ENCODE assay signal across 27 mouse cellular contexts in the genomic region with DNA sequence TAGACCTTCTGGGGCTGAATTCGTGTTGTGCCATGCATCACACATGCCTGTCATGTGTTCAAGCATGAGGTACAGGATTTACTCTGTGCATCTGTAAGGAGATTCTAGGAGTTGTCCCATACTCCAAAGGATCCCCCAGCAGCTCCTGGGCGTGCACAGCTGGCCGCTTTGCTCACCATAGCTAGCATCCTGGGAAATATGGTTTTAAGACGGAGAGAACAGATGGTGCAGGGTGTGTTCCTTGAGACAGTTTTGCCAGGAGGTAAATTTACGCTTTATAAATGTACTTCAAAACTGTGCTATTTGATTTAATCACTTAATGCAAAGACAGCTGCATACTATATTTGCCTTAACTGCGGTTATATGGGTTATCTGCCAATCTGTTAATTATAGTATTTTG.
DNase-seq lines count a peak whose midpoint lies in the region; ATAC-seq lines count a peak whose summit lies in the region.
"Had no signal": no experiment of that assay in that cellular context is flagged by ENCODE, and none has a peak within 500 bp of the region (broad histone marks: within the 10 kb centered on the region; RNA-seq: fewer than 3 reads in every experiment).

No protein-coding gene starts in this region.

- peak; percentile 26 for DNase-seq in embryonic facial prominence, embryonic 14.5 days (ENCODE audit: low spot score)
- DNase-seq in embryonic facial prominence, embryonic 10.5 days (ENCODE audit: low spot score): no peak
- DNase-seq in layer of hippocampus, adult 9-11 months: peak; percentile 14
- no peak for DNase-seq in layer of hippocampus, postnatal 10 days (ENCODE audit: low spot score in 2 of 2)
- DNase-seq in brain, adult 2 months (ENCODE audit: low read depth, low spot score): peak; percentile 56
- DNase-seq in right cerebral cortex, postnatal 25 days: peak; percentile 12
- no peak for DNase-seq in spleen, postnatal 14 days (ENCODE audit: low spot score in 2 of 2)
- DNase-seq: adrenal gland, adult 8-10 months; cerebellum, adult 11 months; cerebellum, adult 9-10 months; cerebellum, postnatal 36 days; gastrocnemius, postnatal 10 days; heart, postnatal 10 days; thymus, postnatal 14 days had no signal

- no peaks in the 10 kb centered on the region for H3K36me3 ChIP-seq in embryonic facial prominence, embryonic 14.5 days (ENCODE audit: control insufficient read depth, insufficient read depth, low read length)
- H3K36me3 ChIP-seq in embryonic facial prominence, embryonic 10.5 days (replicated peaks): no peaks in the 10 kb centered on the region
- H3K36me3 ChIP-seq: embryonic facial prominence, embryonic 13.5 days; forebrain, embryonic 12.5 days; heart, embryonic 13.5 days; lung, embryonic 15.5 days; neural tube, embryonic 12.5 days had no signal

- no peak overlapping the region for H3K4me2 ChIP-seq in embryonic facial prominence, embryonic 14.5 days (ENCODE audit: low read depth, low read length)
- H3K4me2 ChIP-seq: embryonic facial prominence, embryonic 13.5 days; forebrain, embryonic 12.5 days; heart, embryonic 13.5 days; hindbrain, embryonic 14.5 days; liver, embryonic 11.5 days; lung, embryonic 15.5 days; midbrain, embryonic 11.5 days; neural tube, embryonic 12.5 days had no signal

- H3K27ac ChIP-seq in embryonic facial prominence, embryonic 14.5 days (replicated peaks; ENCODE audit: low read depth, low read length): no peak overlapping the region
- H3K27ac ChIP-seq in embryonic facial prominence, embryonic 10.5 days (replicated peaks): no peak overlapping the region
- H3K27ac ChIP-seq: forebrain, embryonic 12.5 days; hindbrain, embryonic 14.5 days; lung, embryonic 15.5 days; neural tube, embryonic 12.5 days had no signal

- H3K9ac ChIP-seq in embryonic facial prominence, embryonic 14.5 days (ENCODE audit: low read depth, low read length): no peak overlapping the region
- H3K9ac ChIP-seq: embryonic facial prominence, embryonic 13.5 days; forebrain, embryonic 12.5 days; heart, embryonic 13.5 days; hindbrain, embryonic 14.5 days; lung, embryonic 15.5 days; neural tube, embryonic 12.5 days had no signal

- no peaks in the 10 kb centered on the region for H3K27me3 ChIP-seq in embryonic facial prominence, embryonic 14.5 days (replicated peaks; ENCODE audit: control insufficient read depth, insufficient read depth, low read length)
- H3K27me3 ChIP-seq in embryonic facial prominence, embryonic 10.5 days (replicated peaks; ENCODE audit: low read depth, poor library complexity, severe bottlenecking): no peaks in the 10 kb centered on the region
- H3K27me3 ChIP-seq: CH12.LX; embryonic facial prominence, embryonic 13.5 days; forebrain, embryonic 12.5 days; heart, embryonic 13.5 days; lung, embryonic 15.5 days; neural tube, embryonic 12.5 days had no signal

- no peak; the same call in 1 of the 2 replicates for ATAC-seq in embryonic facial prominence, embryonic 14.5 days (ENCODE audit: low read depth)
- ATAC-seq: activated CD4-positive, CD25-positive, alpha-beta regulatory T cell, adult 4 months; intestine, postnatal 0 days; midbrain, embryonic 16.5 days had no signal

- H3K4me1 ChIP-seq in embryonic facial prominence, embryonic 14.5 days (ENCODE audit: control insufficient read depth, insufficient read depth, low read length): 0 out of 2 replicates have a peak, but pooled peaks cover 3% of the 10 kb centered on the region
- peaks cover 14% of the 10 kb centered on the region for H3K4me1 ChIP-seq in embryonic facial prominence, embryonic 10.5 days
- H3K4me1 ChIP-seq: heart, embryonic 13.5 days had no signal

- WGBS in embryonic facial prominence, embryonic 14.5 days: 48% methylated on average over 6 of the region's 6 CpGs
- 84% methylated on average over 6 of the region's 6 CpGs for WGBS in embryonic facial prominence, embryonic 10.5 days

- no peak overlapping the region for H3K4me3 ChIP-seq in embryonic facial prominence, embryonic 14.5 days (ENCODE audit: low read depth, low read length)
- H3K4me3 ChIP-seq in embryonic facial prominence, embryonic 10.5 days: no peak overlapping the region
- H3K4me3 ChIP-seq: embryonic facial prominence, embryonic 13.5 days; erythroblast, embryonic 14.5 days; forebrain, embryonic 12.5 days; heart, embryonic 13.5 days; lung, embryonic 15.5 days; neural tube, embryonic 12.5 days had no signal

- no peaks in the 10 kb centered on the region for H3K9me3 ChIP-seq in embryonic facial prominence, embryonic 14.5 days (ENCODE audit: control insufficient read depth, low read length)
- H3K9me3 ChIP-seq in embryonic facial prominence, embryonic 10.5 days: no peaks in the 10 kb centered on the region
- H3K9me3 ChIP-seq: embryonic facial prominence, embryonic 13.5 days; forebrain, embryonic 12.5 days; heart, embryonic 13.5 days; lung, embryonic 15.5 days; neural tube, embryonic 12.5 days had no signal

Comparison
In these comparisons a context has a peak if more than half of its experiments do, and no peak if none do; other contexts are left out.
1. DNase-seq: peak in embryonic facial prominence, embryonic 14.5 days (single experiment), layer of hippocampus, adult 9-11 months (single experiment), brain, adult 2 months (single experiment) and right cerebral cortex, postnatal 25 days (single experiment); none in embryonic facial prominence, embryonic 10.5 days (single experiment), layer of hippocampus, postnatal 10 days (0 of 2) and spleen, postnatal 14 days (0 of 2).